10 mouse cellular contexts compared by ENCODE assay signal in the genomic region with DNA sequence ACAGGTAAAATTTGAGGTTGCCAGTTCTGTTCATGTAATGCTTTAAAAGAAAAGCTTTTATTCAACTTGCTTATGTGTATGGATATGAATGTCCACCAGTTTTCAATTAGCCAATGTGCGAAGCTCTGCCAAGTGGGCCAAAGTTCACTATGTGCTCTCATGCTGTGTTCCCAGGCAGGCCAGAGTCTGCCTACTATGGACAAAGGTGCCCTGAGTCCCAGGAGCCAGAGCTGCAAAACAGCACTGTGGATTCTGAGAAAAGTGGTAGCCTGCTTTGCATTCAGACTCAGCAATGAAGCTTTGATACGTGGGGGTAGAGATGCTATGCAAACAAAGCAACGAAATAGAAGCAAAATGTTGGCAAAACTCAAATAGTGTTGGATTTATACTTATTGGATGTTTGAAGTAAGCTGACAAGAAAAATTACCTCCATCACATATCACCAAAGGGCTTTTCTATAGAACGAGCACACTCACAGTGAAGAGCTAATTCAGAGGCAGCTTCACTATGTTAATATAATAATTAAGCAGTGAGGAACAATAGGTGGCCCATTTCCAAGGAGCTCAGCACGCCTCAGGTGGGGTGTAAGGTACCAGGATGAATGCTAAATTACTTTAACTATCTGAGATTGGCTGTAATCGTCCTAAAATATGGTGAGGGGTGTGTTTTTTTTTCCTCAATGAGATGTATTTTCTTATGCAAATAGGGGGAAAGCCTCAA.
DNase-seq lines count a peak whose midpoint lies in the region; ATAC-seq and TF ChIP-seq lines count a peak whose summit lies in the region.
"Had no signal": no experiment of that assay in that cellular context is flagged by ENCODE, and none has a peak within 500 bp of the region (broad histone marks: within the 10 kb centered on the region; RNA-seq: fewer than 3 reads in every experiment).

No protein-coding gene starts in this region.

- no peak for TF ChIP-seq CTCF in hindbrain, postnatal 0 days (IDR thresholded peaks at IDR 0.05; ENCODE audit: low read depth)
- TF ChIP-seq CTCF in cerebellum, adult 2 months (IDR thresholded peaks at IDR 0.05; ENCODE audit: borderline replicate concordance, insufficient read depth, low read depth, low read length): no peak

- no peak for ATAC-seq in hindbrain, postnatal 0 days
- no peak for ATAC-seq in hindbrain, embryonic 11.5 days (ENCODE audit: low FRiP score)
- no peak for ATAC-seq in monocyte, adult 5-6 weeks (replicated peaks; ENCODE audit: insufficient number of reproducible peaks, low FRiP score, low TSS enrichment, poor library complexity, severe bottlenecking)

- no peak overlapping the region for H3K4me2 ChIP-seq in hindbrain, postnatal 0 days (ENCODE audit: low read depth, low read length)
- no peak overlapping the region for H3K4me2 ChIP-seq in hindbrain, embryonic 11.5 days (replicated peaks; ENCODE audit: low read depth, low read length)
- H3K4me2 ChIP-seq: heart, embryonic 15.5 days; liver, embryonic 15.5 days had no signal

- no peak overlapping the region for H3K9ac ChIP-seq in hindbrain, postnatal 0 days (replicated peaks; ENCODE audit: low read length)
- H3K9ac ChIP-seq in hindbrain, embryonic 11.5 days (ENCODE audit: low read depth, low read length): no peak overlapping the region
- H3K9ac ChIP-seq: heart, embryonic 15.5 days; liver, embryonic 15.5 days had no signal

- DNase-seq in hindbrain, postnatal 0 days (ENCODE audit: low spot score): peak; percentile 60
- no peak for DNase-seq in hindbrain, embryonic 11.5 days (ENCODE audit: low spot score)
- DNase-seq in urinary bladder, postnatal 14 days (ENCODE audit: low spot score): peak; percentile 22
- DNase-seq in urinary bladder, postnatal 10 days (ENCODE audit: low spot score): no peak
- peak; percentile 50 to 53 for DNase-seq in heart, postnatal 36 days
- DNase-seq in frontal cortex, postnatal 14 days (ENCODE audit: low spot score in 2 of 2): no peak
- no peak for DNase-seq in cerebellum, adult 2 months

- H3K27me3 ChIP-seq in hindbrain, postnatal 0 days (ENCODE audit: insufficient read depth, low read length): no peaks in the 10 kb centered on the region
- H3K27me3 ChIP-seq in hindbrain, embryonic 11.5 days (ENCODE audit: control insufficient read depth, insufficient read depth, low read length): no peaks in the 10 kb centered on the region
- no peaks in the 10 kb centered on the region for H3K27me3 ChIP-seq in cerebellum, adult 2 months (ENCODE audit: control insufficient read depth, insufficient read depth, low read length)
- H3K27me3 ChIP-seq: heart, embryonic 15.5 days; liver, embryonic 15.5 days had no signal

- intact Hi-C loops in heart, postnatal 36 days (cut with DNase I): no loop called here

- peaks cover 3% of the 10 kb centered on the region; the same call in 1 of the 2 replicates for H3K4me1 ChIP-seq in hindbrain, postnatal 0 days (ENCODE audit: insufficient read depth, low read length)
- H3K4me1 ChIP-seq in hindbrain, embryonic 11.5 days (replicated peaks; ENCODE audit: control insufficient read depth, insufficient read depth, low read length): no peaks in the 10 kb centered on the region
- H3K4me1 ChIP-seq in cerebellum, adult 2 months (ENCODE audit: control insufficient read depth, insufficient read depth, low read length): no peaks in the 10 kb centered on the region

- WGBS in hindbrain, postnatal 0 days: 34% methylated on average over 6 of the region's 6 CpGs
- 68% methylated on average over 6 of the region's 6 CpGs for WGBS in hindbrain, embryonic 11.5 days
- WGBS in cerebellum, adult 2 months: 39% methylated on average over 6 of the region's 6 CpGs

- H3K36me3 ChIP-seq in hindbrain, postnatal 0 days (ENCODE audit: insufficient read depth, low read length): no peaks in the 10 kb centered on the region
- no peaks in the 10 kb centered on the region for H3K36me3 ChIP-seq in hindbrain, embryonic 11.5 days (ENCODE audit: control insufficient read depth, insufficient read depth, low read length)
- H3K36me3 ChIP-seq: heart, embryonic 15.5 days; liver, embryonic 15.5 days had no signal

- TF ChIP-seq POLR2A in cerebellum, adult 2 months (IDR thresholded peaks at IDR 0.05; ENCODE audit: borderline replicate concordance, insufficient read depth, low read length): no peak

- H3K9me3 ChIP-seq in hindbrain, postnatal 0 days (ENCODE audit: low read length): no peaks in the 10 kb centered on the region
- no peaks in the 10 kb centered on the region for H3K9me3 ChIP-seq in hindbrain, embryonic 11.5 days (ENCODE audit: control insufficient read depth, low read length)
- H3K9me3 ChIP-seq: heart, embryonic 15.5 days; liver, embryonic 15.5 days had no signal

- H3K27ac ChIP-seq in hindbrain, postnatal 0 days: peak overlapping the region; percentile 22; the same call in 1 of the 2 replicates
- H3K27ac ChIP-seq in hindbrain, embryonic 11.5 days (ENCODE audit: low read depth, low read length): no peak overlapping the region
- H3K27ac ChIP-seq in cerebellum, adult 2 months (ENCODE audit: insufficient read depth, low read length): no peak overlapping the region
- H3K27ac ChIP-seq: heart, embryonic 15.5 days; liver, embryonic 15.5 days had no signal

- H3K4me3 ChIP-seq in hindbrain, postnatal 0 days (ENCODE audit: low read length): no peak overlapping the region
- H3K4me3 ChIP-seq in hindbrain, embryonic 11.5 days (ENCODE audit: low read depth, low read length): no peak overlapping the region
- no peak overlapping the region for H3K4me3 ChIP-seq in cerebellum, adult 2 months (replicated peaks; ENCODE audit: insufficient read depth, low read depth, low read length)
- H3K4me3 ChIP-seq: heart, embryonic 15.5 days; liver, embryonic 15.5 days had no signal

Comparison
In these comparisons a context has a peak if more than half of its experiments do, and no peak if none do; other contexts are left out.
1. DNase-seq: peak in hindbrain, postnatal 0 days (single experiment), urinary bladder, postnatal 14 days (single experiment) and heart, postnatal 36 days (2 of 2); none in hindbrain, embryonic 11.5 days (single experiment), urinary bladder, postnatal 10 days (single experiment), frontal cortex, postnatal 14 days (0 of 2) and cerebellum, adult 2 months (0 of 2).